Mouse (Mus musculus) urinary bladder, postnatal 4 days (tissue): ENCODE measurements around the gene Mnd1.

Experiments
- DNase-seq, 2 experiments: peaks; one replicate each; pipeline ENCODE4 v3.0.0; 2021 to 2022; ENCODE audit warnings: low spot score in 2 of 2

Gene Mnd1

GRCm38 (mm10) chr3:84048729-84049175, 106.8 kb downstream of the Mnd1 start:
- DNase-seq = peak in 1 of 2 experiments; percentile 61

GRCm38 (mm10) chr3:84046206-84046605, 109.4 kb downstream of the Mnd1 start:
- DNase-seq = no peak

- DNase-seq = no peak
Observed at GRCm38 (mm10) chr3:84041739-84042138, 113.8 kb downstream of the Mnd1 start.

GRCm38 (mm10) chr3:84040476-84041082, 115.0 kb downstream of the Mnd1 start:
- peak in 1 of 2 experiments; percentile 63 for DNase-seq

- peak; percentile 80 for DNase-seq
Observed at GRCm38 (mm10) chr3:84039646-84040475, 115.7 kb downstream of the Mnd1 start, which contains the start of gene Tmem131l. TSS of gene Tmem131l (minus strand) at chr3:84040175.

- DNase-seq = peak in 1 of 2 experiments; percentile 40
Observed at GRCm38 (mm10) chr3:84038981-84039645, 116.5 kb downstream of the Mnd1 start.

GRCm38 (mm10) chr3:84038126-84038525, 117.5 kb downstream of the Mnd1 start:
- no peak for DNase-seq
